Mouse (Mus musculus) cerebellum, adult 2 months (tissue): Measurements from ENCODE around the gene Sdhaf1. TPM values are rescaled to one million over a fixed set of nuclear protein-coding genes. Genes with fewer than 3 reads are reported as not detected.

Experiments used
- DNase-seq, 2 experiments: peaks; one replicate each; pipeline ENCODE4 v3.0.0; 2021
- H3K27ac ChIP-seq: fragments of 200-500 bp; 2 replicates; pipeline ENCODE4 v1.5.1; 2012; ENCODE audit warnings: low read length, control low read depth, inconsistent platforms; ENCODE audit not compliant: insufficient read depth
- H3K27me3 ChIP-seq: fragments of 200-500 bp; 2 replicates; pipeline ENCODE4 v1.6.1; 2012; ENCODE audit warnings: inconsistent platforms, mild to moderate bottlenecking, low read length, moderate library complexity; ENCODE audit not compliant: control insufficient read depth, insufficient read depth
- H3K4me1 ChIP-seq: fragments of 200-500 bp; 2 replicates; pipeline ENCODE4 v1.6.1; 2011; ENCODE audit warnings: low read length; ENCODE audit not compliant: control insufficient read depth, insufficient read depth
- H3K4me3 ChIP-seq: fragments of 200-500 bp; replicated peaks from 2 replicates; pipeline ENCODE3; 2011; ENCODE audit warnings: mild to moderate bottlenecking, low read depth, low read length, control low read depth; ENCODE audit not compliant: insufficient read depth
- CTCF ChIP-seq: fragments of 200-500 bp; IDR thresholded peaks from 2 replicates; pipeline ENCODE4 v1.5.1; 2011; ENCODE audit warnings: low read depth, mild to moderate bottlenecking, control low read depth, low read length, moderate library complexity, borderline replicate concordance; ENCODE audit not compliant: insufficient read depth
- WGBS: fragments of 180-500 bp; shearing (Covaris S2); methylation state at CpG from one replicate; pipeline ENCODE4 v1.1.7; 2018; 5-methylcytosine and 5-hydroxymethylcytosine counted together
- polyA plus RNA-seq: library from polyadenylated mRNA; depleted of rRNA; stranded (reverse); fragments of >200 nt; gene quantifications from 2 replicates; pipeline ENCODE4 v1.2.3, GENCODE M21; 2012; rRNA removed

The Sdhaf1 gene
- polyA plus RNA-seq, 1 experiment = 21.9 TPM

DNA sequence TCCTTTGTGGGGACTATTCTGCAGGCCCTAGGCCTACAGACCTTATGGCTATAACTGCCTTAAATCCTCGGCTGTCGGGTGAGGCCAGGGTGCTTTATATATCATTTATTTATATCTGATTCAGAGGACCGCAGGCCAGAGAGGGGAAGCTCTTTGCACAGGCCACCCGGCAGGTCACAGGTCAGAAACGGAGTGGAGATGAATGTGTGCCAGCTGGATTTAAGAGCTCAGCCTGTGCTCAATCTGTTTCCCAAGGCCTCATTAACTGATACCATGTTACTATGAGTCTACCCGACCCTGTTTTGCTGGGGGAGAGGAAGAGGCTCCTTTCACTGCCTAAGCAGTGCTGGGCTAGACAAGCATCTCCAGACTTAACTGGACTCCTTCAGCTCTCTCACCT, 49.3 kb downstream of the Sdhaf1 start:
- no peak overlapping the region for H3K27ac ChIP-seq
- WGBS = 80% methylated on average over 6 of the region's 6 CpGs
- no peaks in the 10 kb centered on the region for H3K27me3 ChIP-seq

More for the DNA sequence above, 49.3 kb downstream of the Sdhaf1 start:
- TF ChIP-seq CTCF = no peak
- H3K4me3 ChIP-seq = no peak overlapping the region
- no peaks in the 10 kb centered on the region for H3K4me1 ChIP-seq
- no peak for DNase-seq

Other genes starting within 250 kb of the Sdhaf1 start
- 0.27 and 0.65 TPM in 2 replicates for gene Gm26920, start 233.5 kb downstream of the Sdhaf1 start, polyA plus RNA-seq
- 5.5 and 6.1 TPM in 2 replicates for gene Zfp566, start 233.4 kb downstream of the Sdhaf1 start, polyA plus RNA-seq
- 46.3 and 46.6 TPM in 2 replicates for gene Zfp260, start 229.1 kb downstream of the Sdhaf1 start, polyA plus RNA-seq
- gene Zfp382, start 202.0 kb downstream of the Sdhaf1 start, polyA plus RNA-seq = 7.1 and 8.3 TPM in 2 replicates
- gene Zfp146, start 154.1 kb downstream of the Sdhaf1 start, polyA plus RNA-seq = 37.6 and 38.0 TPM in 2 replicates
- 24.7 and 32.0 TPM in 2 replicates for gene Cox7a1, start 139.8 kb downstream of the Sdhaf1 start, polyA plus RNA-seq
- gene Capns1, start 125.1 kb downstream of the Sdhaf1 start, polyA plus RNA-seq = 463 and 475 TPM in 2 replicates
- 167 and 182 TPM in 2 replicates for gene Polr2i, start 91.9 kb downstream of the Sdhaf1 start, polyA plus RNA-seq
- gene Tbcb, start 91.6 kb downstream of the Sdhaf1 start, polyA plus RNA-seq = 134 and 147 TPM in 2 replicates
- gene Ovol3, start 88.2 kb downstream of the Sdhaf1 start, polyA plus RNA-seq = not detected in 2 replicates
- gene Thap8, start 43.8 kb downstream of the Sdhaf1 start, polyA plus RNA-seq = 0.16 TPM in 1 of 2 replicates, not detected in the other
- 3.8 and 4.6 TPM in 2 replicates for gene Wdr62, start 43.5 kb downstream of the Sdhaf1 start, polyA plus RNA-seq
- gene Clip3, start 32.2 kb downstream of the Sdhaf1 start, polyA plus RNA-seq = 726 and 810 TPM in 2 replicates
- gene Alkbh6, start 15.2 kb downstream of the Sdhaf1 start, polyA plus RNA-seq = 197 and 214 TPM in 2 replicates
- gene Syne4, start 9.1 kb downstream of the Sdhaf1 start, polyA plus RNA-seq = 63.4 and 63.8 TPM in 2 replicates
- 0.57 and 0.73 TPM in 2 replicates for gene E130208F15Rik, start 2.2 kb downstream of the Sdhaf1 start, polyA plus RNA-seq
- gene Lrfn3, start 38.9 kb upstream of the Sdhaf1 start, polyA plus RNA-seq = 20.4 and 22.1 TPM in 2 replicates
- gene Tyrobp, start 89.9 kb upstream of the Sdhaf1 start, polyA plus RNA-seq = 23.5 and 32.5 TPM in 2 replicates
- 0.34 and 0.84 TPM in 2 replicates for gene Hcst, start 96.0 kb upstream of the Sdhaf1 start, polyA plus RNA-seq
- 5.1 and 5.4 TPM in 2 replicates for gene Nfkbid, start 97.8 kb upstream of the Sdhaf1 start, polyA plus RNA-seq
- gene Aplp1, start 121.6 kb upstream of the Sdhaf1 start, polyA plus RNA-seq = 782 and 892 TPM in 2 replicates
- 2.7 TPM in 2 replicates for gene Kirrel2, start 133.8 kb upstream of the Sdhaf1 start, polyA plus RNA-seq
- 0.43 and 0.56 TPM in 2 replicates for gene Nphs1, start 134.4 kb upstream of the Sdhaf1 start, polyA plus RNA-seq
- gene Prodh2, start 169.7 kb upstream of the Sdhaf1 start, polyA plus RNA-seq = not detected in 2 replicates
- 38.5 and 39.8 TPM in 2 replicates for gene Arhgap33, start 211.2 kb upstream of the Sdhaf1 start, polyA plus RNA-seq
- gene Hspb6, start 228.3 kb upstream of the Sdhaf1 start, polyA plus RNA-seq = 23.8 and 24.3 TPM in 2 replicates
- 5.6 and 7.4 TPM in 2 replicates for gene Proser3, start 228.4 kb upstream of the Sdhaf1 start, polyA plus RNA-seq
- 60.2 and 62.5 TPM in 2 replicates for gene Lin37, start 235.9 kb upstream of the Sdhaf1 start, polyA plus RNA-seq
- 109 and 117 TPM in 2 replicates for gene U2af1l4, start 239.4 kb upstream of the Sdhaf1 start, polyA plus RNA-seq
- 11.9 and 12.3 TPM in 2 replicates for gene Gm49396, start 239.4 kb upstream of the Sdhaf1 start, polyA plus RNA-seq
- 147 and 155 TPM in 2 replicates for gene Psenen, start 239.7 kb upstream of the Sdhaf1 start, polyA plus RNA-seq
- gene Igflr1, start 241.5 kb upstream of the Sdhaf1 start, polyA plus RNA-seq = 8.3 and 10.1 TPM in 2 replicates